Mouse (Mus musculus): ENCODE measurements around the gene Arl13b. TPM values are rescaled to one million over a fixed set of nuclear protein-coding genes. Genes with fewer than 3 reads are reported as not detected.

Arl13b gene
- total RNA-seq, 2 experiments from 2014 or later, result 10.6 to 11.3 TPM

DNA sequence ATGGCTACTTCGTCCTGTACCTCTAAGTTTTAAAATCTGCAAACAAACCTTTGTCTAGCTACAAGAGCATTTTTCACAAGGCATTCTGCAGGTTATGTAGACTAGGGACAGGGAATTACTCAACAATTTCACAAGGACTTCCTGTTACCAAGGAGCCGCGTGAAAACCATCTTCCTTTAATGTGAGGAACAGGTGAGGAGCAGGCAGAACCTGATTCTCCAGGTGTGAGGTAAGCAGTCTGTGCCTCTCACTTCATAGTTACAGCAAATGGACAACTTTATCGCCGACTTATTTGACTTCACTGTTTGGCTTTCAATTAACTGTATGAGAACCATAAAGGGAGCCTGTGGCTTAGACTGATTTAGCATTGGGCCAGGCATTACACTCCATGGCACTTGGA lies 32.3 kb downstream of the Arl13b start, which contains the start of gene Stx19:
Gene Stx19 (plus strand): TSS at position 186 of the 400 bp plus-strand sequence.
- no peak for DNase-seq

DNA sequence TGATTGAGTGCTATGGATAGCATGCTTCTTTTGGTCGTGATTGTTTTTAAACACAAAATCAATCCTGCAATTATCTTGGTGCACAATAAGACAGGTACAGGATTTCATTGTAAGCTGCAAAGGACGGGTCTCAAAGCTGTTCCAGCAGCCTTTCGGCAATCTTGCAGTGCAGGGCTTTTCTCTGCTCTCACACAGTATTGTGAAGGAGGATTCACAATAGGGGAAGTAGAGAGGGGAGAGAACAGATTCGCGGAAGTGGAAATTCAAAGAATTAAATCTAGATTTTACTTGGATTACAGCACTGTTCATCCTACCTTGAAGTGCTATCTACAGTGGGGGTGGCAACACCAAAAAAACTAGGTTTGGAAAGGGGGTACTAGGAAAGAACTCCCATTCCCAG lies 33.0 kb downstream of the Arl13b start:
- DNase-seq, result no peak

DNA sequence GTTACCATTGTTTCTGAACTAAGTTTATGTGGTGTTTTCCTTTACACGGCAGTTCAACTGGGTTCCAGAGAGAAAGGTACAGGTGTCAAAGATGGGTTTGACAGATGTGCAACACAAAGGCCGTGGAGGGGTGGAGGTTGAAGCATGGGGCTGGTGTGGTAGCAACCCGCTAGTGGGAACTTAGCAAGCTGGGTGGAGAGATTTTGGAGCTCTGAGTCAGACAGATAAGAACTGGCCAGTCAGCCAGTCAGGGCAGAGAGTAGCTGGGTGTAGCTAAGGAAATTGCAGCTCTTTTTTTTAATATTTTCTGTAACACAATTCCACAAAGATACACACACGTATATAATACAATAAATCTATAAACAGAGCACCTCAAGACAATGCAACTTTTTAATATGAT lies 36.0 kb downstream of the Arl13b start:
- DNase-seq, result no peak

DNA sequence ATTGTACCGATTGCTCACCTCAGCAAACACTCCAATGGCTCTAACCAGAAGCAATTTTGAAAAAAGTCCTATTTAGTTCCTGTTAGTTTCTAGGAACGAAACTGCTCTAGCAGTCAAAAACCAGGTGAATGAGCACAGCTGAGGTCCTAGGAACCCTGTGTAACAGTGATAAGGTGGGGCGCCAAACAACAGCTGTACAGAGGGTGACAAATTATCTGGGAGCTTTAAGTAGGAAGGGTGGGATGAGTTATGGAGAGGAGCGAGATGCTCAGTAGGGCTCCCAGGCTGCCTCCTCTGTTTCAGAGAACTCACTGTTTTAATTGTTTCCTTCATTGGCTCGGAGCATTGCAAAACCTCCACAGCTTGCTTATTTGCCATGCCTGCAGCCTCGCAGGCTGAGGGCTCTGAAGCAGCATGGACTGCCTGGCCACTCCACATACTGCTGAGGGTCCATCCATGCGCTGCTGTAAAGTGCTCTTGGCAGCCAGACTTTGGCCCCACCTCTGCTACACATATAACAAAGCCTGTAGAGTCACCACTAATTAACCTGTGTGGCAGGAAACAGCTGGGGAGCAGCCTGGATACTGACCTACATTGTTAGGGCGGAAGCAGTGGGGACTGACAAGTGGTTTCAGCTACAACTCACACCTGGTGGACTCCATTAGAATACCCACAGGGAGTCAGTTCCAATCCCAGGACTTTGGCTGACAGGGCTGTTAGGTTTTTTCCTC lies 39.4 kb downstream of the Arl13b start:
- no peak for DNase-seq

DNA sequence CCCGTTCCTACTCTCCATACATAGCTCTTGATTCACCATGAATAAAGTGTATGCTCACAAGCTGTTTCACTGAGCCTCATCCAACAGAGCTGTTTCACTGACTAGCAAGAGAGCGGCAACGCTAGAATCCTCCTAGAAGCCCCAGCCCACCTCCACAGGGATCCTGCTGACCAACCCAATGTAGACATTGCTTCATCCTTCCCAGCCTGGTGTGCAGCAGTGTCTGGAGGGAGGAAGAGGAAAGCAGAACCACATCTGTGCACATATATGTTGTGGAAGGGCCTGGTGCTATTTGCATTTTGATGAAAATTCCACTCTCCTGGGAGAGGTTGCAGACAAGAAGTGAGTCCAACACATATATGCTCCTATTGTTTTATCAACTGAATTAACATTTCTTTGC lies 42.2 kb downstream of the Arl13b start:
- no peak for DNase-seq

DNA sequence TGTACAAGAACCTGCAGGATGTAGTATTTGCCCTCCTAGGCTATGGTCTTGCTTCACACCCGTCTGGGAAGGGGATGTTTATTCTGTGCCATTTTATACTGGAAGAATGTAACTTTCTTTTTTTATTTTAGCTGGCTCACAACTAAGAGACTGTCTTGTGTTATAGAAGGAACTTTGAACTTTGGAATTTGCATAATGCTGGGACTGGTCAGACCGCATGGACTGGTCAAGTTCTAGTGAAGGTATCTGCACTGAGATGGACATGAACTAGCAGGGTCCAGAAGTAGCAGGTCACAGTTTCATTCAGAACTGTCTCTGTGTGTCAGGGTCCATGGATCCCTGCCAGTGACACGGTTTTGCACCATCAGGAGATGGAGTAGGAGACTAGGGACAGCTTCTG lies 47.0 kb downstream of the Arl13b start:
- DNase-seq, result no peak

DNA sequence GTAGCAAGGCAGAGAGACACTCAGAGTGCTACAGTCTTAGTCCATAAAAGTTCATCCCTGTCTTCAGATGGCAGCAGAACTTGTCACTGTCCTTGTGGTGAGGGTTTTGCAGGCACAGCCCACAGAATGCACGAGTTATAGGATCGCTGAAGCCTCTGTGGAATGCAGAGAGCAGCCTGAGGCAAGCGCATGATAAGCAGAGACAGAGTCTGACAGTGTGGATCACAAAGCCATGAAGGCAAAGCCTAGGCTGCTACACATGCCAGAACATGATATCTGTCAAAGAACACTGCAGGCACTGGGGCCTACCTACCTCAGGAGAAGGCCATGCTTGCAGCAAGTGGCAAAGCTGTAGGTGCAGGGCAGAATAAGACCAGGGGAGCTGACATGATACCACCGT lies 47.4 kb downstream of the Arl13b start:
- DNase-seq, result no peak

DNA sequence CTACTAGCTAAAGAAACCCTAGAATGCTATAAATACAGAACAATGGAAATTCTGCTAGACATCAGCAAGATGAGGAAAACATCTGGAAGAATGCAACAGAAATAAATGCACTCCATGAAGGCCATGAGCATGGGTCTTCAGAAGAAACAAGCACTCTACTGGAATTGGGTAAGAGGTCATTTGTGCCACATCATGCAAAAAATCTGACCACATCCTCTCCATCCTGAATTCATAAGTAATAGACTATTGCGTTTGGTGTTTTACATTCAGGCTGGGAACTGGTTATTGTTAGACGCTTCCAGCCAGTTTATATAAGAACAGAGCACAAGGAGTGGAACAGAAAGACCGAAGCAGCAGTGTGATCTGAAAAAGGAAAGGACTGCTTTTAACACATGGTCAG lies 48.0 kb downstream of the Arl13b start:
- DNase-seq, result no peak

DNA sequence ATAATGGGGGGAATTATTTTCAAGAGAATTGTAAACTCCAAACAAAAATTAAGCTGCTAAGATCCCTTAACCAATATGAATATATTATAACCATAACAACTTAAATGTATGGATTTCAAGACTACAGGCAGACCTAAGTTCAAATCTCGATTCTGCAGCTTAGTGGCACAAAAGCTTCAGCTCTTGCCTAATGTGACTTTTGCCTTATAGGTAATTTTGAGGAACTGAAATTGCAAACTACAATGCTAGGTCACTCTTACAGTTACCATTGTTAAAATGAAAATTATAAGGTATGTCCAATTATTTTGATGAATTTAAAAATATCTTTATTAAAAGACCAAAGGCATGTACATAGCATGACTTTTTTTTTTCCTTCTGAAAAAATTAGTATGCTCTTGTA lies 50.2 kb downstream of the Arl13b start:
- DNase-seq, result no peak

DNA sequence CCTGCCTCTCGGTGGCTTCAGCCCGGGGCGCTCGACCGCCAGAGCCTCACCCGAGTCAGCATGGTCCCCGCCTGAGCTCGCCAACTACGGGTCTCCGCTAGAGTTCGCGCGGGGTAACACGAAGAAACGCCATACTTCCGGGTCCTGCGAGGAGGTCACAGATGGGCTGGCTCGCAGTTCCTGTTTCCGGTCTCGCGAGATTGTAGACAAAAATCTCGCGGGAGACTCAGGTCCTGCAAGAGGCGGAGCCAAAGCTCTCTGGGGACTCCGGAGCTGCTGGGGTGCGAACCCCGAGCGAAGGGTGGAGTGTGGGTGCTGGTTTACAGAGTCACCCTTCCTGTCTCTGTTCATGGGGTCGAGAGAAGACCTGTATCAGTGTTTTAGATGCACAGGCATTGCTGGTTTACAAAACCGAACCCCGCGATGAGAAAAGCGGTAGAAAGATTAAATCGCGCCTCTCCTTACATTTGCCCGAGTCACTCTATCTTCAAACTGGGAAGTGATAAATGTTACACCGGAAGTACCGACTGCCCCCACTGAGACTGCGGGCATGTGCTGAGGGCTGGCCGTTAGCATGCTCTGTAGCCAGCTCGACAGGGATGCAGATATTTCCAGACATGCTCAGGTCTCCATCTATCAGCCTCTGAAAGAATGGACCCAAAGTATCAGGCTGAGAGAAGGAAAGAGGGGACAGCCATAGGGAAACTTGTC lies 60.1 kb downstream of the Arl13b start, which contains the start of gene Nsun3:
Gene Nsun3 (minus strand): TSS at position 198 of the 711 bp plus-strand sequence.
- peak; percentile 91 for DNase-seq

DNA sequence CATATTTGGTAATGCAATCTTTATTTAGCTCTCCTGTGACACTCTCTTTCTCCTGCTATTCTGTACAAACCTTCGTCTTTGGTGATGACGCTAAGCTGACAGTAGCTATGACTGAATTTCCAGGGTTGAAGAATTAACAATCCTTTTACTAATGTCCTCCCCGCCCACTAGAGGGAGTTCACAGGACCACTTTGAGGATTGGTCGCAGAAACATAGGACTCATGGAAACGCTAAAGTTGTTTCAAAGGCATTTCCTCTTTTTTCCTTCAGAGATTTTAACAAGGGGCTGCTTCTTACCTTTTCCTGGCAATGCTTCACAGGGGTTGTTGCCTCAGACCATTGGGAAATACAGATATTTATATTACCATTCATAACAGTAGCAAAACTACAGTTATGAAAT lies 64.6 kb downstream of the Arl13b start:
- DNase-seq, result no peak

DNA sequence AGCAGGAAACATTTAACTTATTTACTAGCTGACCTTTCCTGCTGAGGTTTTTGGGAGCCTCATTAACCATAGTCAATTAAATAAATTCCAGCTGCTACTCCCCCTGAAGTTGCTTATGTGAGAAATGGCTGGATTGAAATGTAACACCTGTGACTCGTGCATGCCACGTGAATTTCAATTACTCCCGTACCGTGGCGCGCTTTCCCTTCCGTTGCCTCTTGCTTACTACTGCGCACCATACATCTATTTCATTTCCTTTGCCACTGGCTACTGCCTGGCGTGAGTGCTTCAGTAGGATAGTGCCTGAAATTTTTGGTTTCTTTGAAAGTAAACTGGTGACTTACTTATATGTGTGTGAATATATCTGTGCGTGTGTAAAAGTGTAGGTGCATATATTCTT lies 68.6 kb downstream of the Arl13b start:
- DNase-seq, result no peak

DNA sequence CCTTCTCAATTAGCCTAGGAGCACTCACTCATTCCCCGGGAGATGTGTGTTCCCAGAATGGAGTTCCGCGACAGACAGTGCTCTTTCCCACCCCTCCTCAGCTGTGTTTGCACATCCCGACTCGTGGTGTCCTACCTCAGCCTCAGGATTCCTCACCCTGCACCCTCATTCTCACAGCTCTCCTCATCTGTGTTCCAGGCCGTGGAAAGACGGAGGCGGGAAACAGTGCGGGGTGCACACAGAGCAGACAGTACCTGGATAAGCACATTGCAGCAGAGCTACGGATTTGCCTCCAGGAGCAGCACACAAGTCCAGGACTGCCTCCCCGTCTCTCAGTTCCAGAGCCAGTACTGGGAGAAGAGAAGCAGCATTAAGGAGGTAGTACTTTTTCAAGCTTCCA lies 70.8 kb downstream of the Arl13b start:
- DNase-seq, result no peak

DNA sequence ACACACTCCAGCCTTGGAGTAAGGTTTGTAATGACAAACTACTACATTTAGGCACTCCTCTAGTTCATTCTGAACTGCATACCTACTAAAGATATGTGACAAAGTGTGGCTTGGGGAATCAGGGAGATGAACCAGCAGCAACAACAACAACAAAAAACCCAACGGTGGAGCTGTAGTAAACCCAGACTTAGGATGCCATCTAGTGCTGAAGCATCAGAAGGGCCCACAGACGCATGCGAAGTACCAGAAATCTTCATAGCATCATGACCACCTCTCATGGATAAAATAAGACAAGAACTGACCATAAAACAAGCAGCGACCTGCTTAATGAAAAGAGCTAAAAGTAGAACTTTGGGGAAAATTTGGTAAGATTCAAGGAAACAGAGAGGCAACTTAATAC lies 73.4 kb downstream of the Arl13b start:
- DNase-seq, result no peak

DNA sequence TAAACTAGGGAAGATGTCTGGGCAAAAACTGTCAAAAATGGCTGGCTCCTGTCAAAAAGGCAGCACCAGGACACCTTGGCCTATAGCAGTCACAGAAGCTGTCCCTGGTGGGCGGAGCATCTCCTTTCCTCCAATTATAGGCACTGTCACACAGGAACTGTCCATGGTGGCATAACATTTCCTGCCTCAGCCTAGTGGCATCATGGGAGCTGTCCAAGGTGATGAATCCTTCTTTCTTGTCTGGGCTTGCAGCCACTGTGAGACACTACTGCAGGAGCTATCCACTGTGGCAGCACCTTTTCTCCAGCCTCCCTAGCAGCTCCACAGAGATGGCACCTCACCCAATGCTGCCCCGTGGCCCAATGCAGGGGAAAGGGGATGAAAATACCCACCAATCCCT lies 88.5 kb downstream of the Arl13b start:
- DNase-seq, result peak; percentile 23

DNA sequence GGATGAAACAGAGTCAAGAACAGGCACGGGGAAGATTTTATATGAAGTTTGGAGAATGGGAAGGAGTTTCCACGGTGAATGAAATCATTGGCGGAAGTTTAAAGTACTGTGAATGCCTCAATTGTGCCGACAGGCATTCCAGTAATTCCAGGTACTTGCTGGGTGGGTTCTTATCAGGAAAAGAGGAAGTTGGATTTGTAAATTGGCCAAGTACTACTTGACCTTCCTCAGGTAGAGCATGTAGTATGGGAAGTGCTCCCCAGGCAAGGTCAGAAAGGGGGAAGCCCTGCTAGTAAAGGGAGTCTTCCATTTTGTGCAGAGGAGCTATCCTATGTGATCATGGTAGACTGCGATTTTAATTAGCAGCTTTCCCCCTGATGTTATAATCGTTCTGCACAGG lies 91.5 kb downstream of the Arl13b start:
- no peak for DNase-seq

DNA sequence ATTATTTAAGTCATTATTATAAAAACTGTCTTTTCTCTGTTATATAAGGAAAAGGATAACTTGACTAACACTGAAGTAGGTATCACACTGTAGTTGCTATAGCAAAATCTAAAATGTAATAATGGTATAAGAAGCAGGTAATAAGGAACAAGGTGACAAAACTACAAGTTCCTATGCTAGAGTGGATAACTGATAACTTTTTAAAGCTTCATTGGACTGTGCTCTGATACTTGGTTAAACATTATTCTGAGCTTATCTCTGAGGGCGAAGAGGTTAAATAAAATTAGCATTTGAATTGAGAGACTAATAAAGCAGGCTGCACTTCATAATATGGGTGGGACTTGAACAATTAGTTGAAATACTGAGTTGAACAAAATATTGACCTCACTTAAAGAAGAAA lies 93.2 kb downstream of the Arl13b start:
- no peak for DNase-seq

DNA sequence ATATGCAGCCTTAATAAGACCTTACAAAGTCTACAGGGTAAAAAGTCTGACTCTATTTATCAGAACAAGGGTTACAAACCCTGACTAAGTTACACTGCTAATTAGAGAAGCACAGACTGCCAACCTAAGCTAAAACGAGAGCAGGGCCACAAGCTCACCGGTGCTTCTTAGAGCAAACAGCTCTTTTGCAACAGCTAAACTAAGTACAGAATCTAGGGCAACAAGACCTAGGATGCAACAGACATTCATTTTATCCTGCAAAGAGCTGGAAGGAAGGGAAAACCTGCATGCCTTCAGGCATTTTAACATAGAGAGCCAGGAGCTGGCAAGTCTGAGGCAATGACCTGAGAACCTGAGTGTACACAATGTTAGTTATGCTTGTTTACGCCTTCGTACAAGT lies 93.8 kb downstream of the Arl13b start:
- DNase-seq, result no peak

DNA sequence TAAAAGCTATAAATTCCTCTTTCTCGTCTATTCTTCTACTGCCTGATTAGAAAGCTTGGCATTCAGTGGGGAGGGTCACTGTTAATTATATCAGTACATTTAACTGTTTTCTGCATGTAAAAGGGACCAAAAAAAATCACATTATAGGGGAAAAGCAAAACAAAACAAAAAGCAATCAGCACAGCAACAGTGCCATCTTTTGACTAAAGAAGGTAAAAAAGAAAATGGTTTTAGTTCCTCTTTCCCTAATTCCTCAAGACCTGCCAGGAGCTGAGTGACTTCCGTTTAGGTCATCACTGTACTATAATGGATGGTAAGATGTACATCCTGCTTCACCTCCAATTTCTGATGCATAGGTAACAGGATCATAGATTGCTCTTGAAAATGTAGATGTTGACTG lies 101.0 kb downstream of the Arl13b start:
- no peak for DNase-seq

Small RNA genes within 50 kb of the gene (microRNA-seq; reads per million reads assigned to microRNA genes)
- not detected for gene Gm25986

Other genes starting within 250 kb of the Arl13b start
- gene Nsun3, start 60.2 kb downstream of the Arl13b start, total RNA-seq (2021), result 10 to 100 TPM; 17.1 to 20.1 TPM
- gene Stx19, start 32.4 kb downstream of the Arl13b start, total RNA-seq (2021), result not detected
- 10 to 100 TPM; 38.5 to 42.0 TPM for gene Pros1, start 7.3 kb upstream of the Arl13b start, total RNA-seq (2021)